Mouse (Mus musculus): ENCODE measurements around the gene Ppy. TPM values are rescaled to one million over a fixed set of nuclear protein-coding genes. Genes with fewer than 3 reads are reported as not detected.

Ppy gene
- polyA plus RNA-seq, 1 experiment from 2014 or later, result 3.9 TPM

- Histone ChIP-seq H3K4me1 (ENCODE audit: control insufficient read depth, insufficient read depth, low read length) (peaks cover 13% of the 10 kb centered on the region), H3K27ac (ENCODE audit: low read length) (no peak overlapping the region), H3K9ac (ENCODE audit: low read depth, low read length) (peak overlapping the region; percentile 69), H3K4me2 (ENCODE audit: low read depth, low read length) (peak overlapping the region; percentile 93), H3K27me3 (replicated peaks; ENCODE audit: control insufficient read depth, insufficient read depth, low read length) (no peaks in the 10 kb centered on the region), H3K36me3 (ENCODE audit: control insufficient read depth, insufficient read depth, low read length) (no peaks in the 10 kb centered on the region), H3K9me3 (ENCODE audit: control insufficient read depth, low read length) (no peaks in the 10 kb centered on the region), H3K4me3 (ENCODE audit: low read length) (peak overlapping the region; percentile 51)
- ATAC-seq, result peak; percentile 88
- under 1% methylated on average over 18 of the region's 18 CpGs for WGBS
These were observed 18.8 kb downstream of the Ppy start for GRCm38 (mm10) chr11:102082322-102082721.

GRCm38 (mm10) chr11:102073722-102074121 lies 27.4 kb downstream of the Ppy start:
- Histone ChIP-seq H3K4me1 (ENCODE audit: control insufficient read depth, insufficient read depth, low read length) (0 out of 2 replicates have a peak, but pooled peaks cover 7% of the 10 kb centered on the region), H3K4me2 (ENCODE audit: low read depth, low read length) (no peak overlapping the region), H3K9ac (ENCODE audit: low read depth, low read length) (no peak overlapping the region), H3K4me3 (ENCODE audit: low read length) (no peak overlapping the region), H3K27ac (ENCODE audit: low read length) (no peak overlapping the region), H3K36me3 (ENCODE audit: control insufficient read depth, insufficient read depth, low read length) (no peaks in the 10 kb centered on the region), H3K27me3 (replicated peaks; ENCODE audit: control insufficient read depth, insufficient read depth, low read length) (0 out of 2 replicates have a peak, but pooled peaks cover 3% of the 10 kb centered on the region), H3K9me3 (ENCODE audit: control insufficient read depth, low read length) (no peaks in the 10 kb centered on the region)
- WGBS, result 85% methylated on average over 14 of the region's 14 CpGs
- ATAC-seq, result no peak

GRCm38 (mm10) chr11:102072729-102073128 lies 28.4 kb downstream of the Ppy start:
- H3K9ac ChIP-seq (ENCODE audit: low read depth, low read length), result no peak overlapping the region

DNA sequence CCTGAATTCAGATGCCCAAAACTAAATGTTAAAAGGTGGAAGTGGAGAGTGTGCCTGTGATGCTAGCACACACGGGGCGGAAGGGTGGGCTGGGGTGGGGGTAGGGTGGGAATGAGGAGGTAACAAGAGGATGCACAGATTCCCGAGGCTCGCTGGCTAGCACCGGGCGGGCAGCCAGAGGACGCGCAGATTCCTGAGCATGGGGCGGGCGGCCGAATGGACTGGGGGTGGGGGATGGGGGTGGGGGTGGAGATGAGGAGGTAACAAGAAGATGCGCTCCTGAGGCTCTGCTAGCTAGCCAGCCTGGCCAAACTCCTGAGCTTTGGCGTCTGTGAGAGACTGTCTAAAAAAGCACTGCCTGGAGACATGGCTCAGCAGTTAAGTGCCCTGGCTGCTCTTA lies 30.7 kb downstream of the Ppy start:
- 0 out of 2 replicates have a peak, but pooled peaks cover 3% of the 10 kb centered on the region for H3K27me3 ChIP-seq (replicated peaks; ENCODE audit: control insufficient read depth, insufficient read depth, low read length)
- H3K9ac ChIP-seq (ENCODE audit: low read depth, low read length), result no peak overlapping the region
- no peak overlapping the region for H3K4me3 ChIP-seq (ENCODE audit: low read length)
- WGBS, result 22% methylated on average over 13 of the region's 13 CpGs
- H3K27ac ChIP-seq (ENCODE audit: low read length), result no peak overlapping the region
- H3K4me2 ChIP-seq (ENCODE audit: low read depth, low read length), result peak overlapping the region; percentile 38
- ATAC-seq, result no peak
- H3K36me3 ChIP-seq (ENCODE audit: control insufficient read depth, insufficient read depth, low read length), result no peaks in the 10 kb centered on the region
- no peaks in the 10 kb centered on the region for H3K9me3 ChIP-seq (ENCODE audit: control insufficient read depth, low read length)
- H3K4me1 ChIP-seq (ENCODE audit: control insufficient read depth, insufficient read depth, low read length), result 0 out of 2 replicates have a peak, but pooled peaks cover 7% of the 10 kb centered on the region

More at GRCm38 (mm10) chr11:102072729-102073128, 28.4 kb downstream of the Ppy start:
- H3K4me2 ChIP-seq (ENCODE audit: low read depth, low read length), result no peak overlapping the region
- ATAC-seq, result no peak
- H3K9me3 ChIP-seq (ENCODE audit: control insufficient read depth, low read length), result no peaks in the 10 kb centered on the region
- 0 out of 2 replicates have a peak, but pooled peaks cover 3% of the 10 kb centered on the region for H3K27me3 ChIP-seq (replicated peaks; ENCODE audit: control insufficient read depth, insufficient read depth, low read length)
- H3K36me3 ChIP-seq (ENCODE audit: control insufficient read depth, insufficient read depth, low read length), result no peaks in the 10 kb centered on the region
- no peak overlapping the region for H3K27ac ChIP-seq (ENCODE audit: low read length)
- no peak overlapping the region for H3K4me3 ChIP-seq (ENCODE audit: low read length)
- 74% methylated on average over 5 of the region's 5 CpGs for WGBS
- 0 out of 2 replicates have a peak, but pooled peaks cover 7% of the 10 kb centered on the region for H3K4me1 ChIP-seq (ENCODE audit: control insufficient read depth, insufficient read depth, low read length)

DNA sequence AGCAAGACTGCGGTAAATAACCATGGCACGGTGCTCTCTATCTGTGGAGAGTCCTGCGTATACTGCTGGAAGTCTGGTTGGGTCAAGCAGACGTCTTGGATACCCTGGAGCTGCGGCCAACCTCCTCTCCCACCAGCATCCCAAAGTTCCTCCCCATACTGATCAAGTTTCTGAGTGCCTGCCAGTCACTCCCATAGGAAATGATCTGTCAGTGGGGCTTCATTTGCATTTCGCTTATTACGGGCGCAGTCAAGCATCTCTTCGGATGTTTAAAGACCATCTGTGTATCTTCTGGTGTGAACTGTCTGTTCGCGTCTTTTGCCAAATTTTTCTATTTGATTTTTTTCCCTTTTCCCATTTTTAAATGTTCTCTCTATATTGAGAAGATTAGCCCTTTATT lies 31.5 kb downstream of the Ppy start:
- no peaks in the 10 kb centered on the region for H3K9me3 ChIP-seq (ENCODE audit: control insufficient read depth, low read length)
- H3K4me2 ChIP-seq (ENCODE audit: low read depth, low read length), result no peak overlapping the region
- H3K4me3 ChIP-seq (ENCODE audit: low read length), result no peak overlapping the region
- no peak for ATAC-seq
- 63% methylated on average over 11 of the region's 11 CpGs for WGBS
- H3K36me3 ChIP-seq (ENCODE audit: control insufficient read depth, insufficient read depth, low read length), result no peaks in the 10 kb centered on the region
- H3K27ac ChIP-seq (ENCODE audit: low read length), result no peak overlapping the region
- H3K4me1 ChIP-seq (ENCODE audit: control insufficient read depth, insufficient read depth, low read length), result 0 out of 2 replicates have a peak, but pooled peaks cover 7% of the 10 kb centered on the region
- no peak overlapping the region for H3K9ac ChIP-seq (ENCODE audit: low read depth, low read length)
- H3K27me3 ChIP-seq (replicated peaks; ENCODE audit: control insufficient read depth, insufficient read depth, low read length), result 0 out of 2 replicates have a peak, but pooled peaks cover 3% of the 10 kb centered on the region

DNA sequence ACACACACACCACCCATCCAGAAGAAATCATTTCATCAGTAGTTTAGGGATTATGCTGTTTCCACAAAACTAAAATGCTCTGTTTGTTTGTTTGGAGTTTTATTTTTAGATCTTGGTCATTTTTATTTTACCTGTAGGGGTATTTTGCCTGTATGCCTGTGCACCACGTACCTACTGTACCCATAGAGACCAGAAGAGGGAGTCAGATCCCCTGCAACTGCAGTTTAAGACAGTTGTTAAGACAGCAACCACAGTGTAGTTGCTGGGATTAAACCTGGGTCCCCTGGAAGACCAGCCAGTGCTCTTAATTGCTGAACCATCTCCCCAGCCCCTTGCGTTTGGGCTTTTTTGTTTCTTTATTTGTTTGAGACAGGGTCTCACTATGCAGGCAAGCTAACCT lies 32.1 kb downstream of the Ppy start:
- H3K36me3 ChIP-seq (ENCODE audit: control insufficient read depth, insufficient read depth, low read length), result no peaks in the 10 kb centered on the region
- H3K27me3 ChIP-seq (replicated peaks; ENCODE audit: control insufficient read depth, insufficient read depth, low read length), result 0 out of 2 replicates have a peak, but pooled peaks cover 3% of the 10 kb centered on the region
- no peak overlapping the region for H3K4me3 ChIP-seq (ENCODE audit: low read length)
- no peak overlapping the region for H3K4me2 ChIP-seq (ENCODE audit: low read depth, low read length)
- H3K27ac ChIP-seq (ENCODE audit: low read length), result no peak overlapping the region
- H3K4me1 ChIP-seq (ENCODE audit: control insufficient read depth, insufficient read depth, low read length), result 0 out of 2 replicates have a peak, but pooled peaks cover 7% of the 10 kb centered on the region
- no peak overlapping the region for H3K9ac ChIP-seq (ENCODE audit: low read depth, low read length)
- no peaks in the 10 kb centered on the region for H3K9me3 ChIP-seq (ENCODE audit: control insufficient read depth, low read length)
- no peak for ATAC-seq
- 58% methylated on average over 2 of the region's 2 CpGs for WGBS

GRCm38 (mm10) chr11:102063076-102063475 lies 38.0 kb downstream of the Ppy start:
- Histone ChIP-seq H3K4me1 (ENCODE audit: control insufficient read depth, insufficient read depth, low read length) (peaks cover 13% of the 10 kb centered on the region; the same call in 1 of the 2 replicates), H3K27ac (ENCODE audit: low read length) (no peak overlapping the region), H3K4me3 (ENCODE audit: low read length) (no peak overlapping the region), H3K9me3 (ENCODE audit: control insufficient read depth, low read length) (no peaks in the 10 kb centered on the region), H3K36me3 (ENCODE audit: control insufficient read depth, insufficient read depth, low read length) (no peaks in the 10 kb centered on the region), H3K27me3 (replicated peaks; ENCODE audit: control insufficient read depth, insufficient read depth, low read length) (no peaks in the 10 kb centered on the region), H3K9ac (ENCODE audit: low read depth, low read length) (no peak overlapping the region), H3K4me2 (ENCODE audit: low read depth, low read length) (no peak overlapping the region)
- ATAC-seq, result no peak
- WGBS, result 71% methylated on average over 13 of the region's 13 CpGs

GRCm38 (mm10) chr11:102061941-102062473 lies 39.1 kb downstream of the Ppy start:
- H3K9me3 ChIP-seq (ENCODE audit: control insufficient read depth, low read length), result no peaks in the 10 kb centered on the region
- no peak overlapping the region for H3K4me2 ChIP-seq (ENCODE audit: low read depth, low read length)
- H3K4me3 ChIP-seq (ENCODE audit: low read length), result no peak overlapping the region
- H3K27ac ChIP-seq (ENCODE audit: low read length), result no peak overlapping the region
- no peaks in the 10 kb centered on the region for H3K27me3 ChIP-seq (replicated peaks; ENCODE audit: control insufficient read depth, insufficient read depth, low read length)
- WGBS, result 31% methylated on average over 16 of the region's 16 CpGs
- H3K36me3 ChIP-seq (ENCODE audit: control insufficient read depth, insufficient read depth, low read length), result no peaks in the 10 kb centered on the region
- no peak for ATAC-seq
- H3K4me1 ChIP-seq (ENCODE audit: control insufficient read depth, insufficient read depth, low read length), result peaks cover 13% of the 10 kb centered on the region; the same call in 1 of the 2 replicates
- H3K9ac ChIP-seq (ENCODE audit: low read depth, low read length), result no peak overlapping the region

DNA sequence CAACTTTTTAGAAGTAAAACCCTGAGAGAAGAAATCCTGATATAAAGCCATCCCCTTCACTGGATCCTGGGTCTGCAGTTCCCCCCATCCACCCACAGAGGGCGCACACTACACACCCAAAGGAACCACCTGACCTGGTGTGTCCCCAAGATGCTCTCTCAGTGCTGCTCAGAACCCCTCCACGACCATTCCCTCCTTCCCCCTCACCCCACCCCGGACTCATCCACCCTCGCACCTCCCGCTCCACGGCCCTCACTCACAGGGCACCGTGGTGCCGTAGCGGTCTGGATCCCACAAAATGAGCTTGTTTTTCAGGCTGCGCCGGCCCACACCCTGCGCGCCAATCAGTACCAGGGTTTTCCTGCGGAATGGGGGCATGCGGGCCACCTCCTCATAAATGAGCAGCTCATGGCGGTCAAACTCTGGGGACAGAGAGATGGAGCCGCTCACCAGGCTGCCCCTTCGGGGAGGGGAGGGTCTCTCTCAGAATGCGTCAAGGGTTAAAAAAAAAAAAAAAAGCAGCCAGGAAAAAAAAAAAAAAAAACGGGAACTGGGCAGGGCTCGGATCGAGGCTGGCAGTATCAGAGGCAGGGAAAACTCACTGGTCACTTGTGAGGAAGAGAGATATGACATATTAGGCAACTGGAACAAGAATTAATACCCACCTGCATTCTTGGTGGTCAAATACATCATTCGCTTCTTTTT lies 39.7 kb downstream of the Ppy start:
- peak; percentile 69 for ATAC-seq
- Histone ChIP-seq H3K4me2 (ENCODE audit: low read depth, low read length) (peak overlapping the region; percentile 89), H3K27me3 (replicated peaks; ENCODE audit: control insufficient read depth, insufficient read depth, low read length) (no peaks in the 10 kb centered on the region), H3K9me3 (ENCODE audit: control insufficient read depth, low read length) (no peaks in the 10 kb centered on the region), H3K9ac (ENCODE audit: low read depth, low read length) (peak overlapping the region; percentile 55), H3K36me3 (ENCODE audit: control insufficient read depth, insufficient read depth, low read length) (no peaks in the 10 kb centered on the region), H3K27ac (ENCODE audit: low read length) (no peak overlapping the region), H3K4me1 (ENCODE audit: control insufficient read depth, insufficient read depth, low read length) (peaks cover 13% of the 10 kb centered on the region; the same call in 1 of the 2 replicates), H3K4me3 (ENCODE audit: low read length) (peak overlapping the region; percentile 47)
- WGBS, result 3% methylated on average over 23 of the region's 23 CpGs
